Mouse (Mus musculus) liver, postnatal 0 days (tissue): Measurements from ENCODE around the gene Usp6nl.

Experiments
- CTCF ChIP-seq: sonication (generic); IDR thresholded peaks from 2 replicates; pipeline ENCODE4 v1.5.1; 2016; ENCODE audit warnings: antibody characterized with exemption, low read depth
- EP300 ChIP-seq: IDR thresholded peaks from 2 replicates; pipeline ENCODE4 v1.6.1; 2016; ENCODE audit warnings: antibody characterized with exemption, low read depth, mild to moderate bottlenecking

DNA sequence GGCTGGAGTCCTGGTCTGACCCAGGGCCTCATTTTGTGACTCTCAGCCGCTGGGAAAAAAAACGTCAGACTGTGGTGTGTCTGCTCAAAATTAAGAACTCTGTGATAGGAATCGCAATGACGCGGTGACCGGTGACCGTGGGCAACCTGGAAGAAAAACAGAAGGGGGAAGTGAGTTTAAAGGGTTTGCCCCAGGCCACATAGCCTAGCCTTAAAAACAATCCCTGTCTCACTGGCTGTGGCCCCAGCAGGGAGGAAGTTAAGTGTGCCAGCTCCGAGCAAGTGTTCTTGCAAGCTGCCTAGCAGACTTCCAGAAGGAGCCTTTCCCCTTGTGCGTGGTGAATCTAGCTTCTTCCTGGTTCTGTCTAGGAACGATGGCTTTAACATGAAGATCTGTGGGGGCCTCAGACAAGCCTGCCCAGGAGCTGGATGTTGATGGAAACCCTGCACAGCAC lies 49.0 kb upstream of the Usp6nl start:
- TF ChIP-seq CTCF, result no peak
- no peak for TF ChIP-seq EP300
